ENCODE assay signal across 8 mouse cellular contexts in the genomic region with DNA sequence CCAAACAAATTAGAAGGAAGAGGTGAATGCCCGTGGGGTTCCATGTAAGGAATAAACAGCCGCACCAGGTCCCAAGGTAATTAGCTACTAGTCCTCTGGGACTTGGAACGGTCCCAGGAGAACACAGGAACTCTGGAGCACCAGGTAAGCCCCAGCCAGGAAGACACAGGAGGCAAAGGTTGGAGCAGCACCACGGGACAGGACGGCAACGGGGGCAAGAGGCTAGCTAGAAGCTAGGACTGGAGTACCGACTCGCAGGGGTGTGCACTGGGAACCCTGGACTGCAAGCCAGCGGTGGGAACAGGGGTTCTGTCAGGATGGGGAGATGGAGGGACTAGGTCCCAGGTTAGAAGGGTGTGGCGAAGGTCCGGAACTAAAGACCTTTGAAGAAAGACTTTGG. TPM values are rescaled to one million over a fixed set of nuclear protein-coding genes. Genes with fewer than 3 reads are reported as not detected.
DNase-seq lines count a peak whose midpoint lies in the region; ATAC-seq and TF ChIP-seq lines count a peak whose summit lies in the region.

No protein-coding gene starts in this region.

- H3K4me3 ChIP-seq in neural tube, embryonic 11.5 days (ENCODE audit: low read depth, low read length), result peak overlapping the region; percentile 77
- peak overlapping the region; percentile 87 for H3K4me3 ChIP-seq in forebrain, postnatal 0 days (ENCODE audit: low read depth, low read length)
- peak overlapping the region; percentile 66 for H3K4me3 ChIP-seq in kidney, postnatal 0 days (replicated peaks; ENCODE audit: low read depth, low read length)
- peak overlapping the region; percentile 87 for H3K4me3 ChIP-seq in midbrain, embryonic 13.5 days (replicated peaks)

- no peak for DNase-seq in neural tube, embryonic 11.5 days (ENCODE audit: low spot score)
- no peak for DNase-seq in neural tube, embryonic 10.5 days (ENCODE audit: extremely low spot score, low spot score)
- DNase-seq in brain, embryonic 14.5 days (ENCODE audit: low read depth), result peak; percentile 21
- DNase-seq in forebrain, postnatal 0 days, result no peak
- peak; percentile 35 for DNase-seq in kidney, postnatal 0 days (ENCODE audit: low spot score)
- DNase-seq in frontal cortex, postnatal 25 days (ENCODE audit: low spot score in 2 of 2), result no peak
- no peak for DNase-seq in gastrocnemius, adult 18-20 months (ENCODE audit: low spot score)

- no peaks in the 10 kb centered on the region for H3K36me3 ChIP-seq in neural tube, embryonic 11.5 days (ENCODE audit: control insufficient read depth, insufficient read depth, low read length)
- H3K36me3 ChIP-seq in forebrain, postnatal 0 days (ENCODE audit: insufficient read depth), result no peaks in the 10 kb centered on the region
- H3K36me3 ChIP-seq in kidney, postnatal 0 days (ENCODE audit: insufficient read depth, low read length), result no peaks in the 10 kb centered on the region
- no peaks in the 10 kb centered on the region for H3K36me3 ChIP-seq in midbrain, embryonic 13.5 days

- H3K9ac ChIP-seq in neural tube, embryonic 11.5 days (ENCODE audit: low read length), result peak overlapping the region; percentile 89
- peak overlapping the region; percentile 85 for H3K9ac ChIP-seq in forebrain, postnatal 0 days
- peak overlapping the region; percentile 70 for H3K9ac ChIP-seq in kidney, postnatal 0 days (ENCODE audit: low read depth, low read length)
- H3K9ac ChIP-seq in midbrain, embryonic 13.5 days (replicated peaks), result peak overlapping the region; percentile 88

- TF ChIP-seq CTCF in brain, embryonic 14.5 days (IDR thresholded peaks at IDR 0.05; ENCODE audit: borderline replicate concordance, extremely low read depth, insufficient read depth, insufficient read length), result no peak
- no peak for TF ChIP-seq CTCF in forebrain, postnatal 0 days (IDR thresholded peaks at IDR 0.05; ENCODE audit: low read depth)
- TF ChIP-seq CTCF in kidney, postnatal 0 days (IDR thresholded peaks at IDR 0.05; ENCODE audit: low read depth), result no peak

- no peak overlapping the region for H3K27ac ChIP-seq in neural tube, embryonic 11.5 days (ENCODE audit: low read depth, low read length)
- H3K27ac ChIP-seq in forebrain, postnatal 0 days (ENCODE audit: low read depth, low read length), result no peak overlapping the region
- H3K27ac ChIP-seq in kidney, postnatal 0 days, result no peak overlapping the region
- no peak overlapping the region for H3K27ac ChIP-seq in midbrain, embryonic 13.5 days

- no peaks in the 10 kb centered on the region for H3K27me3 ChIP-seq in neural tube, embryonic 11.5 days (ENCODE audit: control insufficient read depth, insufficient read depth, low read length)
- H3K27me3 ChIP-seq in forebrain, postnatal 0 days (ENCODE audit: insufficient read depth, low read length), result no peaks in the 10 kb centered on the region
- H3K27me3 ChIP-seq in kidney, postnatal 0 days (ENCODE audit: insufficient read depth, low read length), result no peaks in the 10 kb centered on the region
- no peaks in the 10 kb centered on the region for H3K27me3 ChIP-seq in midbrain, embryonic 13.5 days

- peak overlapping the region; percentile 78 for H3K4me2 ChIP-seq in neural tube, embryonic 11.5 days (ENCODE audit: low read depth)
- H3K4me2 ChIP-seq in forebrain, postnatal 0 days (ENCODE audit: low read depth), result peak overlapping the region; percentile 92
- H3K4me2 ChIP-seq in kidney, postnatal 0 days (ENCODE audit: low read length), result peak overlapping the region; percentile 63
- peak overlapping the region; percentile 82 for H3K4me2 ChIP-seq in midbrain, embryonic 13.5 days (replicated peaks)

- WGBS in neural tube, embryonic 11.5 days, result 11% methylated on average over 11 of the region's 11 CpGs
- WGBS in forebrain, postnatal 0 days, result 8% methylated on average over 11 of the region's 11 CpGs
- WGBS in kidney, postnatal 0 days, result 6% methylated on average over 11 of the region's 11 CpGs
- WGBS in midbrain, embryonic 13.5 days, result 10% methylated on average over 11 of the region's 11 CpGs

- H3K9me3 ChIP-seq in neural tube, embryonic 11.5 days (ENCODE audit: control insufficient read depth, low read length), result no peaks in the 10 kb centered on the region
- H3K9me3 ChIP-seq in forebrain, postnatal 0 days (ENCODE audit: low read length), result no peaks in the 10 kb centered on the region
- H3K9me3 ChIP-seq in kidney, postnatal 0 days (replicated peaks; ENCODE audit: low read length), result no peaks in the 10 kb centered on the region
- no peaks in the 10 kb centered on the region for H3K9me3 ChIP-seq in midbrain, embryonic 13.5 days

- no peak; the same call in 1 of the 2 replicates for ATAC-seq in neural tube, embryonic 11.5 days (ENCODE audit: insufficient read depth, low FRiP score, low TSS enrichment)
- no peak for ATAC-seq in forebrain, postnatal 0 days
- peak; percentile 61 for ATAC-seq in kidney, postnatal 0 days (replicated peaks; ENCODE audit: low FRiP score, low read depth)
- ATAC-seq in midbrain, embryonic 13.5 days, result peak; percentile 24

- TF ChIP-seq POLR2A in brain, embryonic 14.5 days (IDR thresholded peaks at IDR 0.05; ENCODE audit: borderline replicate concordance, extremely low read depth, insufficient read depth, insufficient read length, poor library complexity, severe bottlenecking), result no peak

- H3K4me1 ChIP-seq in neural tube, embryonic 11.5 days (ENCODE audit: control insufficient read depth, insufficient read depth, low read length), result peaks cover 5% of the 10 kb centered on the region; the same call in 1 of the 2 replicates
- H3K4me1 ChIP-seq in forebrain, postnatal 0 days (ENCODE audit: insufficient read depth), result peaks cover 24% of the 10 kb centered on the region
- H3K4me1 ChIP-seq in kidney, postnatal 0 days (replicated peaks; ENCODE audit: insufficient read depth, low read length), result no peaks in the 10 kb centered on the region; the same call in 1 of the 2 replicates
- H3K4me1 ChIP-seq in midbrain, embryonic 13.5 days (replicated peaks), result peaks cover 36% of the 10 kb centered on the region

RNA-seq across cellular contexts. Expression of a gene that starts 15.2 kb away (rescaled TPM):
- 51.8 and 54.8 TPM in 2 replicates for polyA plus RNA-seq in neural tube, embryonic 11.5 days (2014; fragmentation: Nextera tagmentation; extraction: Ambion mirVana)
- polyA plus RNA-seq in brain, embryonic 14.5 days (2012; rRNA removed), result 21.6 and 22.7 TPM in 2 replicates
- 37.3 and 46.5 TPM in 2 replicates for total RNA-seq in forebrain, postnatal 0 days (2014; rRNA removed)
- 33.3 and 34.8 TPM in 2 replicates for polyA plus RNA-seq in forebrain, postnatal 0 days (2015; fragmentation: Nextera tagmentation; extraction: Ambion mirVana)
- polyA plus RNA-seq in kidney, postnatal 0 days (2015; fragmentation: Nextera tagmentation; extraction: Ambion mirVana), result 63.7 and 63.8 TPM in 2 replicates
- 51.9 and 54.5 TPM in 2 replicates for polyA plus RNA-seq in midbrain, embryonic 13.5 days (2015; fragmentation: Nextera tagmentation; extraction: Ambion mirVana)
- total RNA-seq in gastrocnemius, adult 18-20 months (2021), result 10 to 100 TPM; 31.4 to 31.5 TPM

RNA-seq across cellular contexts. Expression of a gene that starts 15.3 kb away (rescaled TPM):
- 54.7 and 55.1 TPM in 2 replicates for polyA plus RNA-seq in neural tube, embryonic 11.5 days (2014; fragmentation: Nextera tagmentation; extraction: Ambion mirVana)
- polyA plus RNA-seq in brain, embryonic 14.5 days (2012; rRNA removed), result 45.1 and 71.0 TPM in 2 replicates
- total RNA-seq in forebrain, postnatal 0 days (2014; rRNA removed), result 69.2 and 90.1 TPM in 2 replicates
- polyA plus RNA-seq in forebrain, postnatal 0 days (2015; fragmentation: Nextera tagmentation; extraction: Ambion mirVana), result 47.0 and 72.8 TPM in 2 replicates
- 48.4 and 49.2 TPM in 2 replicates for polyA plus RNA-seq in kidney, postnatal 0 days (2015; fragmentation: Nextera tagmentation; extraction: Ambion mirVana)
- polyA plus RNA-seq in midbrain, embryonic 13.5 days (2015; fragmentation: Nextera tagmentation; extraction: Ambion mirVana), result 113 and 118 TPM in 2 replicates
- total RNA-seq in gastrocnemius, adult 18-20 months (2021), result 10 to 100 TPM in 1 of 2 experiments, 1 to 10 TPM in 1; 9.5 to 12.1 TPM

Comparison
In these comparisons a context has a peak if more than half of its experiments do, and no peak if none do; other contexts are left out.
1. ATAC-seq: peak in kidney, postnatal 0 days (single experiment) and midbrain, embryonic 13.5 days (single experiment); none in neural tube, embryonic 11.5 days (single experiment) and forebrain, postnatal 0 days (single experiment).
2. DNase-seq: peak in brain, embryonic 14.5 days (single experiment) and kidney, postnatal 0 days (single experiment); none in neural tube, embryonic 11.5 days (single experiment), neural tube, embryonic 10.5 days (single experiment), forebrain, postnatal 0 days (single experiment), frontal cortex, postnatal 25 days (0 of 2) and gastrocnemius, adult 18-20 months (single experiment).
3. Peak in every context shown above with its lines, with median percentiles within 50 percentile points of each other: H3K4me2 ChIP-seq, H3K4me3 ChIP-seq and H3K9ac ChIP-seq.